In the genomic region with DNA sequence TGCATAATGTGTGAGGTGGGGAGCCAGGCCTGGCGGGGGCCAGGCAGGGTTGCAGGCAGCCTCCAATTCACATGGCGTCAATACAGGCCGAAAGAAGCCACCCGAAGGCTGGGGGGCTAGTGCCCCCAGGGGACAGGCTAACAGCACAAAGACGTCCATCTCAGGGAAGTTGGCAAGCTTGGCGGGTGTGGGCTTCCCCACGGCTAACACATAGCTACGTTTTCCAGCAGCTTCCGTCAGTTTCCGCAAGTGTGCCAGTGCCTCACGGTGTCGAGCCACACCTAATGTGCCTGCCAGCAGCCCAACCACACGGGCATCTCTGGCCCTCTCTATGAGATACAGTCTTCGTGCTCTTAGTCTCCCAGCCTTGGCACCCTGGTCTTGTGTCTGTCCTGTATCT, we compare ENCODE assay signal across 13 mouse cellular contexts.
"Had no signal": no experiment of that assay in that cellular context is flagged by ENCODE, and none has a peak within 500 bp of the region (broad histone marks: within the 10 kb centered on the region; RNA-seq: fewer than 3 reads in every experiment).

No protein-coding gene starts in this region.

- ATAC-seq: lung, postnatal 0 days had no signal

- DNase-seq: kidney, adult 18-20 months; kidney, postnatal 10 days; kidney, postnatal 4 days; lung, adult 2 months; lung, postnatal 36 days; right cerebral cortex, postnatal 25 days; thymus, adult 2 months; thymus, postnatal 25 days had no signal

- H3K27ac ChIP-seq: layer of hippocampus, adult 2 months; limb, embryonic 12.5 days; liver, embryonic 15.5 days; stomach, postnatal 0 days had no signal

- H3K27me3 ChIP-seq: limb, embryonic 12.5 days; liver, embryonic 15.5 days had no signal

- H3K9me3 ChIP-seq: limb, embryonic 12.5 days; liver, embryonic 15.5 days had no signal

- H3K9ac ChIP-seq: limb, embryonic 12.5 days; liver, embryonic 15.5 days had no signal

- H3K4me3 ChIP-seq: layer of hippocampus, adult 2 months had no signal
